Mouse (Mus musculus) frontal cortex, adult 2 months (tissue): ENCODE data around the gene Rhox4f. TPM values are rescaled to one million over a fixed set of nuclear protein-coding genes. Genes with fewer than 3 reads are reported as not detected.
"Not testable (repeated sequence)": the region's sequence is repeated elsewhere in the genome, so short reads cannot be mapped to it uniquely, and the experiment has no call there.

Experiments used
- DNase-seq, 2 experiments: peaks; one replicate each; pipeline ENCODE4 v3.0.0; 2022; ENCODE audit warnings: low spot score in 1 of 2; ENCODE audit errors: extremely low spot score in 1 of 2
- polyA plus RNA-seq: library from polyadenylated mRNA; depleted of rRNA; stranded (reverse); fragments of >200 nt; gene quantifications from 2 replicates; pipeline ENCODE4 v1.2.3, GENCODE M21; 2012; rRNA removed

Gene Rhox4f
- polyA plus RNA-seq = not detected in 2 replicates

GRCm38 (mm10) chrX:37607604-37608003 lies at the start of gene Rhox4f:
Rhox4f (minus strand) TSS chrX:37607704.
- not testable (repeated sequence) for DNase-seq

- not testable (repeated sequence) for DNase-seq
Observed at GRCm38 (mm10) chrX:37651227-37651626, 43.7 kb upstream of the Rhox4f start, which contains the start of gene Rhox4g. Rhox4g (minus strand) TSS chrX:37651327.

- not testable (repeated sequence) for DNase-seq
Observed at GRCm38 (mm10) chrX:37643370-37643769, 35.9 kb upstream of the Rhox4f start, which contains the start of gene Rhox2g. Rhox2g (minus strand) TSS chrX:37643470.

DNA sequence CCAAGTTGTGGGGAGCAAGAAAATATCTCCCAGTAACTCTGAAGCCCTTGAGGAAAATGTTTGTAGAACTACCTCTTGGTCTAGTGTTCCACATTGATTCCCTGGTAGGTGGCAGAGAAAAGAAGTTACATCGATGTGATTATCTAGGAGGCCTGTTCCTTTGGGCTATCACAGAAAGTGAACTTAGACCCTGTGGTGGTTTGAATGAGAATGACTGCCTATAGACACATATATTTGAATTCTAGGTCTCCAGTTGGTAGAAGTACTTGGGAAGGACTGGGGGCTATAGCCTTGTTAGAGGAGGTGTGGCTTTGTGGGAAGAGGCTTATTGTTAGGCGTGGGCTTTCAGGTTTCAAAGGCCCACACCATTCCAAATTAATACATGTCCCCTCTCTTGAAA lies 21.0 kb upstream of the Rhox4f start, which contains the start of gene Rhox3g:
TSS of gene Rhox3g (minus strand) at position 101 of the 400 bp plus-strand sequence.
- not testable (repeated sequence) for DNase-seq

- DNase-seq = not testable (repeated sequence)
Observed at GRCm38 (mm10) chrX:37580692-37581091, 26.8 kb downstream of the Rhox4f start, which contains the start of gene Rhox3f. Rhox3f (plus strand) TSS chrX:37580992.

- DNase-seq = not testable (repeated sequence)
Observed at GRCm38 (mm10) chrX:37572638-37573037, 34.9 kb downstream of the Rhox4f start.

- not testable (repeated sequence) for DNase-seq
Observed at GRCm38 (mm10) chrX:37571105-37571504, 36.4 kb downstream of the Rhox4f start, which contains the start of gene Rhox2f. Rhox2f (plus strand) TSS chrX:37571405.

DNA sequence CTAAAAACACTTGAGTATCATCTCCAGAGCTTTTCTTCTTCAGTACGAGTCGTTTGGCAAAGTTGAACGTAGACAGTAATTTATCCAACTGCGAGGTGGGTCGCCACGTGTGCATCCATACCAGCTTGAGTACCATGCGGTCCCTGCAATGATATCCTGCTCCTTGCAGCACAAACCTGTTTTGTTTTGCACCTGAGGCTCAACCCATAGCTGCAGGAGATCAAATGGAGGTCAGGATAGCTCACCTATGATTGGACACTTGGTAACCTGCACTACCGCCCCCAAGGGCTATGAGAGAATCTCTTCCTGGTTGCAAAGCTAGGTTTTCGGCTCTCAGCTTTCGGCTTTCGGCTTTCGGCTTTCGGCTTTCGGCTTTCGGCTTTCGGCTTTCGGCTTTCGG lies 50.4 kb downstream of the Rhox4f start, which contains the start of gene Rhox4e:
TSS of gene Rhox4e (plus strand) at position 301 of the 400 bp plus-strand sequence.
- DNase-seq = not testable (repeated sequence)

Other genes with a start within 250 kb of the Rhox4f start
- gene Rhox3a2, start 227.7 kb downstream of the Rhox4f start, polyA plus RNA-seq = not detected in 2 replicates
- gene Rhox4a2, start 216.9 kb downstream of the Rhox4f start, polyA plus RNA-seq = not detected in 2 replicates
- not detected in 2 replicates for gene Rhox2b, start 195.6 kb downstream of the Rhox4f start, polyA plus RNA-seq
- gene Rhox4b, start 175.2 kb downstream of the Rhox4f start, polyA plus RNA-seq = not detected in 2 replicates
- not detected in 2 replicates for gene Rhox2c, start 154.0 kb downstream of the Rhox4f start, polyA plus RNA-seq
- gene Rhox3c, start 149.1 kb downstream of the Rhox4f start, polyA plus RNA-seq = not detected in 2 replicates
- not detected in 2 replicates for gene Rhox4c, start 127.4 kb downstream of the Rhox4f start, polyA plus RNA-seq
- gene Rhox2d, start 114.3 kb downstream of the Rhox4f start, polyA plus RNA-seq = not detected in 2 replicates
- gene Rhox4d, start 93.3 kb downstream of the Rhox4f start, polyA plus RNA-seq = not detected in 2 replicates
- gene Rhox2e, start 77.3 kb downstream of the Rhox4f start, polyA plus RNA-seq = not detected in 2 replicates
- not detected in 2 replicates for gene Rhox3e, start 65.7 kb downstream of the Rhox4f start, polyA plus RNA-seq
- gene Rhox4e, start 50.3 kb downstream of the Rhox4f start, polyA plus RNA-seq = not detected in 2 replicates
- gene Rhox2f, start 36.3 kb downstream of the Rhox4f start, polyA plus RNA-seq = not detected in 2 replicates
- not detected in 2 replicates for gene Rhox3f, start 26.7 kb downstream of the Rhox4f start, polyA plus RNA-seq
- not detected in 2 replicates for gene Rhox3g, start 20.9 kb upstream of the Rhox4f start, polyA plus RNA-seq
- not detected in 2 replicates for gene Rhox2g, start 35.8 kb upstream of the Rhox4f start, polyA plus RNA-seq
- not detected in 2 replicates for gene Rhox4g, start 43.6 kb upstream of the Rhox4f start, polyA plus RNA-seq
- gene Rhox3h, start 61.1 kb upstream of the Rhox4f start, polyA plus RNA-seq = not detected in 2 replicates
- gene Rhox2h, start 65.6 kb upstream of the Rhox4f start, polyA plus RNA-seq = not detected in 2 replicates
- gene Rhox5, start 197.1 kb upstream of the Rhox4f start, polyA plus RNA-seq = 0.16 and 1.8 TPM in 2 replicates
- gene Rhox6, start 219.2 kb upstream of the Rhox4f start, polyA plus RNA-seq = 0.78 and 2.2 TPM in 2 replicates
- gene Rhox7a, start 224.0 kb upstream of the Rhox4f start, polyA plus RNA-seq = not detected in 2 replicates